Mouse (Mus musculus) G1E-ER4 (cell line): Measurements from ENCODE around the gene Ugt1a7c. TPM values are rescaled to one million over a fixed set of nuclear protein-coding genes. Genes with fewer than 3 reads are reported as not detected.

ENCODE experiments used
- GATA1 ChIP-seq: IDR thresholded peaks from one replicate; pipeline ENCODE4 v1.8.0; 2012; ENCODE audit warnings: low read length, inconsistent platforms
- polyA plus RNA-seq: library from polyadenylated mRNA; stranded (reverse); fragments of >175 nt; gene quantifications from 2 replicates; pipeline ENCODE4 v1.2.3, GENCODE M21; 2012

Gene Ugt1a7c
- polyA plus RNA-seq, 1 experiment: not detected

GRCm38 (mm10) chr1:88137264-88137663 lies 42.4 kb downstream of the Ugt1a7c start:
- no peak for TF ChIP-seq GATA1

GRCm38 (mm10) chr1:88138145-88138544 lies 43.3 kb downstream of the Ugt1a7c start:
- no peak for TF ChIP-seq GATA1

- no peak for TF ChIP-seq GATA1
Measured at GRCm38 (mm10) chr1:88158430-88158829, 63.6 kb downstream of the Ugt1a7c start.

GRCm38 (mm10) chr1:88165711-88166110 lies 70.8 kb downstream of the Ugt1a7c start, which contains the start of gene Ugt1a5:
Ugt1a5 (plus strand) TSS chr1:88166012.
- no peak for TF ChIP-seq GATA1

GRCm38 (mm10) chr1:88179657-88180056 lies 84.8 kb downstream of the Ugt1a7c start:
- TF ChIP-seq GATA1: no peak

GRCm38 (mm10) chr1:88186325-88186935 lies 91.6 kb downstream of the Ugt1a7c start:
- no peak for TF ChIP-seq GATA1

- TF ChIP-seq GATA1: no peak
Measured at GRCm38 (mm10) chr1:88192136-88192535, 97.3 kb downstream of the Ugt1a7c start.

- no peak for TF ChIP-seq GATA1
Measured at GRCm38 (mm10) chr1:88195687-88196086, 100.8 kb downstream of the Ugt1a7c start.

DNA sequence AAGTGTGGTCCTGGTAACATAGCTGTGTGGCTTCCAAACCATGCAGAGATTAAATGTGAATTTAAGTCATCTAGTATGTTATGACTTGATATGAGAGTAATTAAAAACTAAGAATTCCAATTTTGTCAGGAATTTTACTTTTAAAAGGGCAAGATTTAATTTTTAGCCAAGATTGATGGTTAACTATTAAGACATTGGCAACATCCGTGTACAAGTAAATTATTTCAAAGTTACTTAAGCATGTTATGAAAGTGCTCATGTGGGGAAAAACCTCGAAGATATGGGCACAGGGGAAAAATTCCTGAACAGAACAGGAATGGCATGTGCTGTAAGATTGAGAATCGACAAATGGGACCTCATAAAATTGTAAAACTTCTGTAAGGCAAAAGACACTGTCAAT lies 102.6 kb downstream of the Ugt1a7c start:
- TF ChIP-seq GATA1: no peak

- TF ChIP-seq GATA1: no peak
Measured at GRCm38 (mm10) chr1:88199996-88200395, 105.1 kb downstream of the Ugt1a7c start.

DNA sequence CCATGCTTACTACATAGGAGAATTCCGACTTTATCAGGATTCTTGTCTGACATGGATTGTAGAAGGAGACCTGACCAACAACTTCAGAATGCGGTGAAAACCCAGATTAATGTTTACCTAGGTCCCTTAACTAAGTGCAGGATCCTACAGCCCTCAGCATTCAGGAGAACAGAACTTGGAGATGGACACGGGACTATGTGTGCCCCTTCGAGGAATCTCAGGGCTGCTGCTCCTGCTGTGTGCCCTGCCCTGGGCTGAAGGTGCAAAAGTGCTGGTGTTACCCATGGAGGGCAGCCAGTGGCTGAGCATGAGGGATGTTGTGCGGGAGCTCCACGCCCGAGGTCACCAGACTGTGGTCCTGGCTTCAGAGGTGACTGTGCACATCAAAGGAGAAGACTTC lies 105.6 kb downstream of the Ugt1a7c start, which contains the start of gene Ugt1a2:
Ugt1a2 (plus strand) TSS at position 146 of the 400 bp plus-strand sequence.
- no peak for TF ChIP-seq GATA1

DNA sequence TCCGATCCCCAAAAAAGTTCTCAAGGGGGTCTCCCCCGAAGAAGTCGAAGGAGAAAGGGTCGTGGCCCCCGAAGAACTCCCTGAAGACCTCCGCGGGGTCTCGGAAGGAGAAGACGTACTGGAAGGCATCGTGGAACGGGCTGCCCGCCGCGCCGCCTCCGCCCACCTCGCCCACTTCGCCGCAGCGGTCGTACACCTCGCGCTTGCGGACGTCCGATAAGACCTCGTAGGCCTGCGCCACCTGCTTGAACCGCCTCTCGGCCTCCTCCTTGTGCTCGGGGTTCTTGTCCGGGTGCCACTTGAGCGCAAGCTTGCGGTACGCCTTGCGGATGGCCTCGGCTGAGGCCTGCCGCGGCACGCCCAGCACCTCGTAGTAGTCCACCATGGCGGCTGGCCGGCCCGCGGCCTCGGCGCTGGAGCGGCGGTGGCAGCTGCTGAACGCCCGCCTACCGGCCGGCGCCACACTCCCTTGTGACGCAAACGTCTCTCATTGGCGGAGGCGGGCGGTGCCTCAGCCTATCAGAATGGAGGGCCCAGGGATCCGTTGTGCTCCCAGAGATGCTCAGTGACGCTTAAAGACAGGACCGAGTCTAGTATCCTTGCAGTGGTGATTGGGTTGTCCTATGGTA lies 110.5 kb downstream of the Ugt1a7c start, which contains the start of gene Dnajb3:
Dnajb3 (minus strand) TSS at position 489 of the 629 bp plus-strand sequence.
- no peak for TF ChIP-seq GATA1

DNA sequence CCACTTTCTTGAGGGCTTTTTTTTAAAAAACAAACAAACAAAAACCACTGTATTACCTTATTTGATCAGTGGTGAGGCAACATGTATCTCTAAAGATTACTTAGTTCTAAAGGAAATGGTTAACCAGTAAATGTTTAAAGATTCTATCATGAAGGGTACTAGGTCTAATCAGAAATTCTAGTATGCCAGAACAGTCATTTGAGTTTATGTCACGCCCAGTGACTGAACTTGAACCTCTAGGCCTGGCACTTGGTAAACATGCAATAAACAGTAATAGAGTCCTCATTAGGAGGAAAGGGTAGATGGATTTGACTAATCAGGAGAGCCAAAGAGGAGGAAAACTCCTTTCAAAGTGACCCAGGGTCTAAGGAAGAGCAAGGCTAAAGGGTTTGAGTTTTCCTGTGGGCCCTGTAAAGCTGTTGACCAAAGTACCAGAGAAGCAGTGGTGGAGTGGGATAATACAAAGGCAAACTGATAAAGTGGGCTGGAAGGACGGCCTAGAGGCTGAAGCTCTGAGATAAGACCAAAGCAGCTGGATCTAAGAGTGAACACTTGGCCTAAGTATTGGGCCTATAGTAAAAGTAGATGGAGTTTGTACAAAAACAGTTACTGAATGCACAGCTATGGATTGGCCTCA lies 112.1 kb downstream of the Ugt1a7c start:
- no peak for TF ChIP-seq GATA1

DNA sequence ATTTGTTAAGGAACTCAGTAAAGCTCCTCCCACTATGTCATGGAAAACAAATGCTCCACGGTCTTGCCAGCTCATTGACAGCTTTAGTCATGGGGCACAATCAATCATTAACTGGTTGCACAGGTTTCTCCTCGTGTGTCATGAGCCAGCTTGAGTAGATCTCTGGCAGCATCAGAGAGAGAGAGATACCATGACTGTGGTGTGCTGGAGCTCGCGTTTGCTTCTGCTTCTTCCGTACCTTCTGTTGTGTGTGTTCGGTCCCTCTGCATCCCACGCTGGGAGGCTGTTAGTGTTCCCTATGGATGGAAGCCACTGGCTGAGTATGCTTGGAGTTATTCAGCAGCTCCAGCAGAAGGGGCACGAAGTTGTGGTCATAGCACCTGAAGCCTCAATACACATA lies 117.0 kb downstream of the Ugt1a7c start, which contains the start of gene Ugt1a1:
Ugt1a1 (plus strand) TSS at position 148 of the 400 bp plus-strand sequence.
- no peak for TF ChIP-seq GATA1

- no peak for TF ChIP-seq GATA1
Measured at GRCm38 (mm10) chr1:88212341-88213045, 117.6 kb downstream of the Ugt1a7c start.

DNA sequence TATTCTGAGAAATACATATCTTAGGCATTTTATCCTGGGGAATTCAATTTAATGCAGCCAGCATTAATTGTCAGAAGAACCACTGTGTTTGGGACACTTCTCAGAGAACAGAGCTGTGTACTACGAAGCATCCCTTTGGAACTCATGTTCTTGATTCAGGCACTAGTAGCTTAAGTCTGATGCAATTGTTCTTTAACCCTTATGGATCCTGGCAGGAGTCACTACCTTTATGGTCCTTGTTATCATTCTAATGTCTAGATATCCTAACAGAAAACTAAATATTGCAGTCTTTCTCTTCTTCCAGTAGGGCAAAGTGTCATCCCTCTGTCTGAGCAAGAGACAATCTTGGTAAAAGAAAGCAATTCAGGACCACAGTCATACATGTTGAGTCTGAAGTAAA lies 118.2 kb downstream of the Ugt1a7c start:
- no peak for TF ChIP-seq GATA1
